Mouse (Mus musculus) monocyte, adult 5-6 weeks (primary cell): ENCODE results near the gene Dnajb11. TPM values are rescaled to one million over a fixed set of nuclear protein-coding genes. Genes with fewer than 3 reads are reported as not detected.

Experiments
- ATAC-seq: fragments of 153-309, 156-312 bp; replicated peaks from 2 replicates; pipeline ENCODE4 v1.8.0; 2017; ENCODE audit warnings: mild to moderate bottlenecking; ENCODE audit not compliant: low TSS enrichment, insufficient number of reproducible peaks, severe bottlenecking, poor library complexity, low FRiP score
- total RNA-seq: library from RNA; stranded (forward); fragments of 200-1000, 200-491, 200-594 nt; gene quantifications from 3 replicates; pipeline ENCODE4 v1.2.3, GENCODE M21; 2017

Dnajb11 gene
- total RNA-seq, 1 experiment from 2014 or later, result 181 TPM

DNA sequence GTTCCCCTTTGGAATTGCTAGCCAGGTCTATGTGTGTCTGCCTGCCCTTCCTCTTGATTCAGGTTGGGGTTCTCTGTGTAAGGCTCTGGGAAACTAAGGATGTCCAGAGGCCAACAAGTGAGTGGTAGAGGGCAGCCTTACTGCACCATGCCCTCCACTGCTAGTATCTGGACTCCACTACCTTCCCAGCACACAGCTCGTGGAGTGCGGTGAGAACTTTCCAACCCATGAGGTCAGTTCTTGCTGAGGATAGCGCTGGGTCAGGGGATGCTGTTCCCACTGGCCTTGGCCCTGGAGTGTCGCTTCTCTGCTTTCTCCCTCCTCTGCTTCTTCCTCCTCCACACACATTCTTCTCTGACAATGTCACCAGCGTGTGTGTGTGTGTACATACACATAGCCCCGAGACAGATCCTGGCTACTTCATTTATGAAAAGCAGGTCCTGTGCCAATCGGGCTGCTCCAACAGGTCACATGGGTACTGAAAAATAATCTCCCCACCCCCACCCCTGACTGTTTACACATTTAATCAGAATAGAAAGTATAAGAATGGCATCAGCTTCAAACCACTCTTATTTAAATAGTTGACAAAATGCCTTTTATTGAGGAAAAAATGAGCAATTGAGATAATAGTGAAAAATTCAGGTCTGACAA is 22.4 kb downstream of the Dnajb11 start:
- ATAC-seq, result no peak

DNA sequence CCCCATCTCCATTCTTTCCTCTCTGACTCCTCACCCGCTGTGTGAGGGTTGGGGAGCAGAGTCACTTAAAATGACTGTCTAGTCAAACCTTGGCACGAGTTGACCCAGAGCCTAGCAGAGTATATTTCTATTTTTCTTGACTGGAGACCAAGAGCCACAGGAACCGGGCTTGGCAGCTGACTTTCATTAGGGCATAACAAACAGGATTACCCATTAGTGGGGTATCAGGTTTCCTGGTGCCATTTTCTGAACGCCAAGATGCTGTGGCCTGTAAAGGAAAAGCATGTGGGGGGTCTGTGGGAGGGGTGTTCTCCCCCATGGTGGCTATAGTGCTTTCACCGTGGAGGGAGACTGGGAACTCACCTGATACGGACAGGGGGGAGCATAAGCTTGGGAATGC is 23.3 kb downstream of the Dnajb11 start:
- ATAC-seq, result no peak

DNA sequence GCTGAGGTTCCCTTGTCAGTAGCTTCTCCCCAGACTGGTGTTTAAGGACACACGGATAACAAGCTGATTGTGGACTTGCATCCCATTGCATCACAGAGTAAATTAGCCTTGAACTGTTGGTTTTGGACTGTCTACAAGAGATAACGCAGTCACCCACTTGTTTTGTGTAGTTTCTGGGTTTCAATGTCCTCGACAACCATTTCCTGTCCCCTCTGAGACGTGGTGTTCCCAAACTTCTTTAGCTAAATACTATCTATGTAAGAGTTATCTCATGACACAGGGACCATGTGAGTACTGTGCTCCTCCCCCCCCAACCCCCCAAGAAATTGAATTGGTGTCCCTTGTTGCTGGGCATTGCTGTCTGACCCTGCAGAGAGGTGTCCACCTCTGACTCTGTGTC is 23.8 kb downstream of the Dnajb11 start:
- no peak for ATAC-seq

DNA sequence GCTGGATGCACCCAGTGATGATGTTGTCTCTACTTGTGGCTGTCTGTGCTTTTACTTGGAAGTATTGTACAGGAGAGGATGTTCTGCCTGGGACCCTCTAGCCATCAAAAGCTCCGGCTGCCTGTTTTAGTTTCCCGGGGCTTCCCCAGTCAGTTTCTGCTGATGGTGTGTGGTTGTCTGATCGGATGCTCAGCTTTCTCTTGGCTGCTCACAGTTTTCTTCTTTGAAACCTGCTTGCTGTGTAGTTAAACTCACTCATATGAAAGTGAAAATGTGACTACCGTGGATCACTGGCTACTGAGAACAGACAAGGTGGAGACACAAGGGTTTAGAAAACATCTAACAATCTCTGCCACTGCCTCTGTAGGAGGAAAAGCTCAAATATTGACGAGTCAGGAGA is 25.8 kb downstream of the Dnajb11 start:
- no peak for ATAC-seq

DNA sequence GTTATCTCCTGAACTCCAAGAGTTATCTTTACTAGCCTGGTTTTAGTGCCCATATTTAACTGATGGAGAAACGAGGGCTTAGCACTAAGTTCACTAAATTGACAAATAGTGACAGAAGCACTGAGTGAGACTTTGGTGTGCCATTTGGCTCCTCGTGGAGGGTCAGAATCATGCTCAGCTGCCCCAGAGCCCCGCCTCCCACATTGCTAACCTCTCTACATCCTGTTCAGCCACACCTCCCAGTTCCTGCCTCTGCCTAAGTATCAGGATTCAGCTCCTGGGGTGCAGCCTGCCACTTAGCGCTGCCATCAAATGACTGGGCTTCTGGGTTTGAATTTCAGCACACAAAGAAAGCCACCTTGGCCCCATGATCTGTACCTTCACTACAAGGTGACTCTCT is 27.7 kb downstream of the Dnajb11 start:
- ATAC-seq, result no peak

DNA sequence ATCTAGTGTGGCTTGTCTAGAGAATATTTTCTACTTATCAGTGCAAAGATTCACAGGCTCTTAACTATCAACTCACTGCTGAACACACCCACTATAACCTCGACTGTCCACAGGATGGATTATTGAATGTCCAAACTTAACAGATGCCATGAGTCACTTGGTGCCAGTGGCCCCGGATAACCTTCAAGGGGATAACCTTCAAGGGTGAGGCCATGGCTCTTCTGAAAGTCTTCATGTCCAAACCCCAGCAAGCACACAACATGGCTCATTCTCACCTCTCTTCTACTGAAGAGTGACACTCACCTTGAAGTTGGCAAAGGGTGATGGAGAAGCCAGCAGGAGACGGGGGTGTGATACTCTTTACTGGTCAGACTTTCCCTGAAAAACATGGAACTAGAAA is 29.1 kb downstream of the Dnajb11 start:
- ATAC-seq, result no peak

DNA sequence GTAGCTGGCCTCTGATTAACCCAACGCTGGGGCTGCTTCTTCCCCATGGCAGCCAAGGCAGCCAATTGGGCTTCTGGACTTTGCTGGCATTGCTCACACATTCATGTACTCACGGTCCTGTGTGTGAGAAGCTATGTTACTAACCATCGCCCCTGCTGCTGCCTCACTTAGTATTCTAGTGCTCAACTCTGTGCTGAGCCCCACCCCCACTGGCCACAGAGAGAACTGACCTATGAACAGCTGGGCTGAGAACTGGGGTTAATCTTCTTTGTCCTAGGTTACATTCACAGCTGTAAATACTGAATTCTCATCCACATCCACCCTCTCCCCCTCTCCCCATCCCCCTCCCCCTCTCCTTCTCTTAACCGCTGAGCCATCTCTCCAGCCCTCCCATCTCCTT is 31.2 kb downstream of the Dnajb11 start:
- no peak for ATAC-seq

DNA sequence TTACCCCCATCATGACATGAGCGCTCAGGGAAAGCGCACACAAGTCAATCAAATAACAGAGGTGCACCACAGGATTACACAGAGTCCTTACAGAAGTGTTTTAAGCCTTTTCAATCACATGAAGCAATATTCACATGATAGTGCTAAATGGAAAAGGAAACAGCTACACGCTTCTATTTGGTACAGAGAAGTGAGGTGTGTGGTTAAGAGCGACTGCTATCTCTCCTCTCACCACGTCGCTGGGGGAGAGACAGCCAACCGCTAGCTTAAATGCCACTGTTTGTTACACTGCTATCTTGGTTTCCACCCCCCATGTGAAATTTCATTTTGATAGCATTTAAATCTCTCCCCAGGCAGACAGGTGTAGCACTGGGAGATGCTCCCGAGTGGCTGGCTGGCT is 32.1 kb downstream of the Dnajb11 start:
- no peak for ATAC-seq

DNA sequence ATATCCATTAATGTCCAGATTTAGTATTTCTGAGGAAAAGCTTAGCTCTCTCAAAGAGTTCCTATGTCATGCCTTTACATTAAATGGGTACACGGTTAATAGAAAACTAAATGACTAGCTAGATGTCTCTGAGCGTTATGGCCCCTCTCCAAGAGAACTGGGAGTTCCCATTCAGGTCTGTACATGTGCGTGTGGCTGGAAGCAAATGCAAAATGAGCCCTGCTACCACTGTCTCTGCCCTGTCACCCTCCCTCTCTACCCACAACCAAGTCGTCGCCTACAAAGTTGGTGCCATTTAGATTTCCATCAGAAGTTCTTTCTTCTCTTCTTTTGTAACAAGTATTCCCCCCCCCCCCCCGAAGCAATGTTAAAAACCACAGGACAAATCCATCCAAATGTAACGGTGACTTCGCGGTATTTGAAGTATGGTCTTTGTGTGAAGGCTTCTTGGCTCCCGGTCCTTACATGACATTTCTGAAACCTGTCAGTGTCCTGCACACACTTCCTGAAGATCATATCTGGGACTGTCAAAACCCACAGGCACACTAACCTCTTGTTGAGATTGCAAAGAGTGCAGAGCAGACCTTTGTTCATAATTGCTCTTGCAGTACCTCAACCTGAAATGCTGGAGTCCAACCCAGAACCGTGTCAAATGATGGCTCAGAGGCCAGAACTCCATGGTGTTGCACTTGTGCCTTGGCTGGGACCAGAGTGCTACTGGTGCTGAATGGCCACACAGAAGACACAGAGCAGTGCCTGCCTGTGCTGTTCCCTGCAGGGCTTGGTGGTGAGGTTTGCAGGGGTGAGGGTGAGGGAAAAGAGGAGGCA is 33.3 kb downstream of the Dnajb11 start, which contains the start of gene Ahsg:
Gene Ahsg, plus strand, starts transcription at position 595 of the 828 bp plus-strand sequence.
- no peak for ATAC-seq

DNA sequence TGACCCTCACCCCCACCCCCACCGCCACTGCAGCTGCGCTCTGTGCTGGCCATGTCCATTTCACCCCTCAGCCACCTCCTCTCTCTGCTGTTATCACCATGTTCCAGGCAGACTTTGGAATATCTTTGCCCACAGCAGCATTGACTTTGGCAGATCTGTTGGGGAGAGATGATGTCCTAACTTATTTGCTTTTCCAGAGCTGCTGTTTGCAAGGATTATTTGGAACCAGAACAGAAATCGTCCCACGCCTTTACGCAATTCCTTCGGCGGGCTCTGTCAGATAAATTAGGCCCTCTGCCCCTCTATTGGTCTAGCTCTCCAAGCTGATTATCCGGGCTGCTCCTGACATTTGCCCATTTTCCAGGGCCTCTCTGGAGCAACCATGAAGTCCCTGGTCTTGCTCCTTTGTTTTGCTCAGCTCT is 34.1 kb downstream of the Dnajb11 start:
- no peak for ATAC-seq

DNA sequence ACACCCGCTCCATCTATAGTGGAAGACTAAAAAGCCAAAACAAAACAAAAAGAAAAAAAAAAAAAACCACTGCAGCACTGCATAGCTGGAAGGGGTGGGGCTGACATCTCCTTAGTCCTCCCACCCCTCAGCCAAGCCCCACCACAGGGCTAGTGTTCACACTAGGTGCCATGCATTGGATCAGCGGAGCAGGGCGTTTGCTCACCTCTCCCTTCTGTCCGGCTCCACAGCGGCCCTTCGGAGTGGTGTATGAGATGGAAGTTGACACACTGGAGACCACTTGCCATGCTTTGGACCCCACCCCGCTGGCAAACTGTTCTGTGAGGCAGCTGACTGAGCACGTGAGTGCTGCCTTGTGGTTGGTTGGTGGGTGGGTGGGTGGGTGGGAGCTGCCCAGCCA is 36.5 kb downstream of the Dnajb11 start:
- ATAC-seq, result no peak

DNA sequence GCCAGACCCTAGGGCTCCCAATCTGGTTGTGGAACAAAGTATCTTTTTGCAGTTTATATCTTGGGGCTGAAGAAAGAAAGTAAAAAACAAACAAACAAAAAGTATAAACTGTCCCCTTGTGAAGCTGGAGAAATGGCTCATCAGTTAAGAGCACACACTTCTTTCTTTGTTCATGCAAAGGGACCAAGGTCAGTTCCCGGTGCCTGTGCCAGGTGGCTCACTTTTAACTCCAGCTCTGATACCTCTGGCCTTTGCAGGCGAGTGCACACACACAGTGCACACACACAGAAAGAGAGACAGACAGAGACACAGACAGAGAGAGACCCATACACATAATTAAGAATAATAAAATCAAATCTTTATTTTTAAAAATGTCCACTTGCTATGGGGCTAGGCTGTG is 39.0 kb downstream of the Dnajb11 start:
- ATAC-seq, result no peak

DNA sequence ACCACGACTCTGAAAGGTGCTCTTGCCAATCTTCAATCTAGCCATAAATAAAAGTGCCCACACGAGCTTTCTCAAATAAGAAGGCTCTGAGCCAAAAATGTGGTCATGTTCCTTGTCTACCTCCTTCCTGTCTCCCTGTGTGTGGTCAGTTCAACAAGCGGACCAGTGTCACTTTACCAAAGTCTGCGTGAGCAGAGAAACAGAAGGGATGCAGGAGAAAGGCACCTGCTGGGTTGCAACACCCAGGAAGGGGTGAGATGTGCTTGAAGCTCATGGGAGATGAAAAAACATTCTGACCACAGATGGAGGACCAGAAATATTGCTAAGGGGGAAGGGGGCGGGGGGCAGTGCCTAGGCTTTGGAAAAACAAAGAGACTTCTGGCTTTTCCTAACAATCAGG is 41.7 kb downstream of the Dnajb11 start:
- ATAC-seq, result no peak

DNA sequence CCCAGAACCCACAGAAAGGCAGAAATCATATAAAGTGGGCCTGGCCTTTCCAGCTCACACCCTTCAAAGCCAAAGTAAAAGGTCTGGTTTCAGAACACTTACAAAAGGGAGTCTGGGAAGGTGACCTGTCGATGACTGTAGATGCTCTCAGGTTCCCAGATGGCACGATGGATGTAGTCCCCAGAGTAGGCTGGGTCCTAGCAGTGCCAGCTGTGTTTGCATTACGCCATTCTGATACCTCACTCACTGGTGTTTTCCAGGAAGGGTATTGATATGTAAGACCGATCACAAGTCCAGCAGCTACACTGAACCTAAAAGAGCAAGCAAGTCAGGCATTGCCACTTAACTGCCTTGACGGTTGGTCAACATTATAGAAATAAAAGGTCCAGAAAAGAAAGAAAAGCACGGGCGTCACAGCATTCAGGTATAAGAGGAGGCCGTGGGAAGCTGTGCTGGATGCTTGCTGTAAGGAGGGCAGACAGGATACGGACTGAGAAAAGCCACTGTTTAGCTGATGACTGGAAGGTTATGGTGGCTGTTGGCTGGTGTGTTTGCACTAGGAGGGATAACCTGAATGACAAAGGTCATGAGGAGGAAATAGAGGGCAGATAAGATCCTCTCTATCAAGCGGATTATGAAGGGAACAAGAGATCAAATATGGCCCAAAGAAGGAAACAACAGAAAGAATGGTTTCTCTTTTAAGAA is 42.4 kb downstream of the Dnajb11 start:
- ATAC-seq, result no peak

DNA sequence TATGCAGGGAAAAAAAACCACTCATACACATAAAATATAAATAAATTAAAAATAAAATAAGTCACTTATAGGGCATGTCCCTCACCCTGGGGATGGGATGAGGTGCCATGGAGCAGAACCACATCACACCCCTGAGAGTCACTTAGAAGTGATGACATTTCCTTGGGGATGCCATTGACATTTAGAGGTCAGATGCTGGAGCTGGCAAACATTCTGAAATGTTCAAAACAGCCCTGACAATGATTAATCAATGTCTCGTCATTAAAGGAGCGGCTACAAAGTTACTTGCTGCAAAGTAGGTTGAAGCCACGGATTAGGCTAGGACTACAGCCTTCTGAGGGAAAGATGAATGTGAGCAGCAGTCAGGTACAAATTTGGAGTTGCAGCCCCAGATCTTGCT is 43.7 kb downstream of the Dnajb11 start:
- no peak for ATAC-seq

DNA sequence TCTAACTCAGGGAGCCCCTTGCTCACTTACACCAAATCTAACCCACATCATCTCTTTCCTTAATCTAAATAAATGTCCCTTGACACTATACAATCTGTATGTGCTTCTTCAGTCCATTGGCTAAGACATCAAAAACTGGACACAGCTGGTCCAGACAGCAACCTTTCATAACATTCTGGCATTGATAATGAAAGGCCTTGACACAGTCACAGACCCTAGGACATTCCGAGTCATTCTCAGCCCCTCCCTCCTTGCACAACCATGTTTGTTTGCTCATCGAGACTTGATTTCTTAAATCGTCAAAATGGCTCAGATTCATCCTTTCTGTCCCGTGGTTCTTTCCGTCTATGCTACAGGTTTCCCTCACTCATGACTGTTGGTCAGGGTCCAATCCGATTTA is 51.6 kb downstream of the Dnajb11 start:
- no peak for ATAC-seq

DNA sequence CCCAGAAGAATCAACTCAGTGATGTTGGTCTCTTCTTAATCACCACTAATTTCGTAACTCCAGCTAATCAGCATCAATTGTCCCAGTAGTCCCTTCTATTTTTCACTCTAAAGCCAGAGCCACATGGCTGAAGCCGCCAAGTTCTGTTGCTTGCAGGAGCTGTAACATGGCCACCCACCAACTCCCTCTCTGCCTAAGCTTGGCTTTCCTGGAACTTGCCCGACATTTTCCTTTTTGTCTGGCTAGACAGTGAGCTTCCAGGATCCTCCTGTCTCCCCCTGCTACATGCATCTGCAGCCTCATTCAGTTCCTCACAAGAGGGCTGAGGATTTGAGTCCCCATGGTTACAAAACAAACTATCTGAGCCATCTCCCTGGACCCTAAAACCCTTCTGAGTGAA is 54.3 kb downstream of the Dnajb11 start:
- ATAC-seq, result no peak

DNA sequence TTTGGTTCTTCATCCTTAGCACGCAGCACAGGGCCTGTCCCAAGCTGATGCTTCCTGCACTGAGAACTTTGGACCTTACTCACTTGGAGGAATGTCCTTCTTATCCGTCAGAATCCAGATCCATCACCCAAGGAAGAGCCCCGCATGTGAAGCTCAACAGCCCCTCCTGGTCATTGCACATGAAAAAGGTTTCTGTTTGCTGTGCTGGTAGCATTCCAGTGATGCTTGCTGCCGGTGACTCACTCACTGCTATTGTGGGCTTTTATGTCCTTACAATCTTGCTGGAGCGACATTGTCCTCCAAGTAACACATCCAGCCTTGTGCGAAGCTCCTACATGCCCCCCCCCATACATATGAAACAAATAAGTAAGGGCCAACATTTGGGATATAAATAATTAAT is 55.2 kb downstream of the Dnajb11 start:
- no peak for ATAC-seq

DNA sequence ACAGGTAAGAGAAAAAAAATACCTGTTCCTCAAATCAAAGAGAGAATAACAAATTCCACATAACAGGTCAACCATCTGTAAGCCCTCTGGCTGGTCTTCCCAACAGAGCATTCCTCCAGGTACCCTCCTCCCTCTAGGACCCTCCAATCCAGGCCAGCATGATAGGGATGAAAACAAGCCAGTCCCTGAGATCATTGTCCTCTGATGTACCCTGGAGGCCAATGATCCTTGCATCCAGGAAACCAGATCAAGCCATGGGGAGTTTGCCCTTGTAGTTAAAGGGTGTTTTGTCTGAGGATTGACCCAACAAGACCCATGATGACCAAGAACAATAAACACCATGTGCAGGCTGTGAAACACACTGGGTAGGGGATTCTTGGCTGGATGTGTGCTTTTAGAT is 56.6 kb downstream of the Dnajb11 start:
- ATAC-seq, result no peak

DNA sequence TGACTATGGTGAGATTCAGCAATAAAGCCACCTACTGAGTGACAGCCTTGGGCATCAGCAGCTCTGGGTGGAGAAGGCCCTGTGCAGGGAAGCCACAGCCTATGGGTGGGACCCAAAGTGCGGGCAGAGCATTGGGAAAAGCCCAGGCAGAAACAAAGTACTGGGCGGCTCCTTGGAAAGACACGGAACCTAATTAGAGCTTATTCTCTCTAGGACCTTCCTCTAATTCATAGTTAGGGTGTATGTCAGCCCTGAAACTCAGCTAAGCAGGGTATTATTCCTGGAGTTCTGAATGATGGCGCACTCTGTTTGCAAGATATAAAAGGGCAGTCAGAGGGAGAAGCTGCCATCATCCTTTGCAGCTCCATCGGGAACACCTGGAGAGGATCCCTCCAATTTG is 60.4 kb downstream of the Dnajb11 start, which contains the start of gene Fetub:
Gene Fetub, plus strand, starts transcription at position 301 of the 400 bp plus-strand sequence.
- no peak for ATAC-seq
